Mouse (Mus musculus) inflammation-experienced regulatory T-cells, adult 6 months (primary cell): ENCODE data around the gene Nedd9. TPM values are rescaled to one million over a fixed set of nuclear protein-coding genes. Genes with fewer than 3 reads are reported as not detected.
A peak's percentile ranks its signal among the peaks of the same experiment; 100 is the strongest.

Source experiments
- ATAC-seq: one replicate; pipeline ENCODE4 v1.8.0; 2017
- polyA plus RNA-seq, 3 experiments: library from polyadenylated mRNA; unstranded; fragments of 100-300 nt; shearing (Covaris generic); gene quantifications; one replicate each; pipeline ENCODE4 v1.2.1; 2017

Nedd9 gene
- polyA plus RNA-seq, 3 experiments from 2014 or later, result 144 to 156 (median 153) TPM

DNA sequence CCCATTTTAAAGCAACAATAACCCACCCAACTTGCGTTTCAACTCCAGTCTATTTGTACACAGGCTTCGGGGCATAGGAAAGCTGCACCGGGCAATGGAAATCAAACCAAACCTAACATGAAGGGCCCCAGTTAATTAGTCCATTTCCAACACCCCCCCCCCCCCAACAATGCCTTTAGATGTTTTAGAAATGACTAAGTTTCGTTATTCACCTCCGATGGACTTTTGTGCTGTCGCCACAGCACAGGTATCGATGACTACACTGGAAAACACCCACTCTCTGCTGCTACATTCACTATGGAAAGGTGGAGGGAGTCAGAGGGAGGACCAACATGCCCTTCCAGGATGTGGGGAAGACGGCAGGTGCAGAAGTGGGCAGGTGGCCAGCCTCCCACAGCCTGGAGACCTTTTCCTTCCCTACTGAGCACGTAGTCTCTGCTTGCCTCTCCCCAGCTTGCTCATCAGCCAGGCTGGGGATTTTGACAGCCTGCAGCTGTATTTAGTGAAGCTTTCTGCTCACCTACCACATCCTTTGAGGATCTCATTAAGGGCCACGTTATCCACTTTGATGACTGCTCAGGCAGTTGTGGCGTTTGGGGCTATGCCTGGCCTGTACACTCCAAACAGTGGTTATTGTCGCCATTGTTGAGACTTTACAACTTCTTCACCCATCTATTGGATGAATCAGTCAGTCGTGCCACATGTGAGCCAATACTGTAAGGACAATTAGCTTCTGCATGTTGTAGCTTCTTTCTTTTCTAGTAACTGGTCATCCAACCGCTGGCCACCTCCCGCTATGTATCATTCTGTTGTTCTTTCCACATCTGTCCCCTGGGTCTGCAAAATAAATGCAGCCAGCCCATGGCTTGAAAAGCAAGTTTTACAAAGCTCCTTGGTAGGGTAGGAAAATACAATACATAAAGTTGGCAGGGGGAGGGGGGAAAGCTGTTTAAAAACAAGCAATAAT, 33.7 kb downstream of the Nedd9 start:
- peak; percentile 71 for ATAC-seq

DNA sequence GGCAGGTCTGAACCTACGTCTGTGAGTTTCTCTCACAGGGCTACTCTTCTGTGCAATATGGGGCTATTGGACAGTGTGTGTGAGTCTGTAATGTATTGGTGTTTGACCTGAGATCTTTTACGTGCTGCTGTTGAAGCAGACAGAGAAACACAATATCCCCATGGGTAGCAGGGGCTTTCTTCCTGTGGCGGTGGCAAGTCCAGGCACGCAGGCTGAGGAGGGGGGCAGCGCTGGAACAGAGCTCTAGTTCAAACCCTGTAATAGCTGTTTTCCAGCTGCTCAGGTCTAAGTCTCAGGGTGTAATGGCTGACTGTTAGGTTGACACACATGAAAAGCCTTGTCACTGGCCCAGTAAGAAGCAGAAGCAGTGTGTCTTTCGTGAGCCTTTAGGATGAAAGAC, 36.3 kb downstream of the Nedd9 start:
- ATAC-seq, result no peak

DNA sequence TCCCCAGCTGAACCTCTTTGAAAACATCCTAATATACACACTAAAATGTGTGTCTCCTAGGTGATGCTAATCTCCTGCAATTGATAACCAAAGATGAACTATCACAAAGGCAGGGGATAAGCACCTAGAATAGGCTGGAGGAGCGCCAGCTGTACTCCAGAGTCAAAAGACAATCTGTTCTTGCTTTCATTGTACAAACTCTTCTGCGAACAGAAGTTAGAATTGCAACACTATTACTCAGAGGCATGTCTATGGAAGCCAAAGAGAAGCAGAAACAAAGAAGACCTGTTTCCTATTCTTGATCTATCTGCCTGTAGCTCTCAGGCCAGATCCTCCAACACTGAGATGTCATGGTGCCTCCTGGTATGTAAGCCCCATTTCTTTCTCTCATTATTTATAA, 38.0 kb downstream of the Nedd9 start:
- ATAC-seq, result no peak

DNA sequence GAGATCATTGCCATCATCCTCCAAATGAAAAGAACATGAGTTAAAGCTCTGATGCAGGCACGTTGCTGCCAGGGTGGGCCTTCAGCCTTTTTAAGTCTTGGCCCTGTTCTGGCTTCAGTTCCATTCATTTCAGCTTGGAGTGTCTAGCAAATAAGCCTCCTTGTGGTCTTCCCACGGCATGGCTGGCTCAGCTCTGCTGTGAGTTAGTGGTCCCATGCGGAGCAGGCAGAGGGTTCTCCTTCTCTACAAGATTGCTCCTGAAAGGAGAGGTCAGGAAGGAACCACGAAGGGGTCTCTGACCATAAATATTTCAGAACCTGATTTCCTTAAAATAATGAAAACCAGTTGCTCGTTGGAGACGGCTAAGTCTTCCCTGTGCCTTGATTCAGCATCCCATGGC, 40.0 kb downstream of the Nedd9 start:
- ATAC-seq, result no peak

DNA sequence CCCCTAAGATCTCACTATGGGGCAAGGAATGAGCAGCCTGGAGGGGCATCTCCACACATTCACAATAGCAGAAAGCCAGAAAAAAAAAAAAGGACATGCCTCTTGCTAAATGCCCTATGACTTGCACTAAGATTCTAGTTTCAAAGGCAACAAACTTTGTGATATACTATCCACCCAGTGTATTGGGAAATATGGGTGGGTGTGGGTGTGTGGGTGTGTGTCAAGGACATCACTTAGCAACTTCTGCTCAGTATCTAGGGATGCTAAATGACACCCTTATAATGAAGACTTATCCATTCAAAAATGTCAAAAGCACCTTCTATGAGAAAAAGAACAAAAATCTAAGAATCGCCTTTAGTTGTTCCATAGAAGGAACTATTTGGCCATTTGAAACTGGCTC, 40.6 kb downstream of the Nedd9 start:
- ATAC-seq, result no peak

DNA sequence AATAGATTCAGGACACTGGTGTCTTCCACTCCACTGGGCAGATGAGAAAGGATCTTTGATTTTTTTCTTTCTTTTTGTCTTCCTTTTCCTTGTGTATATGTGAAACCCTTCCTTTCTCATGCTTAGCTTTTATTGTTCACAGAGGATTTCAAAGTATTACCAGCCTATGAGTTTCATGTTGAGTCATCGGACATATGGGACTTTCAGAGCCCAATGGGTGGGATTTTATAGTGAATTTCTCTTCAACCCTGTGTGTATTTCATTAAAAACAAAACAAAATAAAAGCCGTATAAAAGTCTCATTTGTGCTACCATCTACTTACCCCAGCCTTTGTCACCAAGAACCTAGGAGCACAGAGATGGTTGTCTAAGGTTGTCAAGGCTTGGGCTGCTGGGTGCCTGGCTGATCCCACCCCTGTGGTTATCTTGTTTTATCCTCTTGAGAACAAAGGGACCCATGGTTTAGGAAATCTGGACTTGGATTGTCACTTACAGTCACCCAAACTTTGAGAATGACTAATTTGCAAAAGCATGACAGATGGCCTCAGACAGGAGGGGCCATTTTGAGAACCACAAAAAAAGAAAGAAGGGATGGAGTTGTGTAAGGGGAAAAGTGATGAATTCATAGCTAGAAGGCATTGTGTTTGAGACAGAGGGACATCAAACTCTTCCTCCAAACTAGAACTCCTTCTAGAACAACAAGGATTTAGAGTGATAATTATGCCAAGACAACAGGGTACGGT, 41.9 kb downstream of the Nedd9 start:
- ATAC-seq, result no peak

DNA sequence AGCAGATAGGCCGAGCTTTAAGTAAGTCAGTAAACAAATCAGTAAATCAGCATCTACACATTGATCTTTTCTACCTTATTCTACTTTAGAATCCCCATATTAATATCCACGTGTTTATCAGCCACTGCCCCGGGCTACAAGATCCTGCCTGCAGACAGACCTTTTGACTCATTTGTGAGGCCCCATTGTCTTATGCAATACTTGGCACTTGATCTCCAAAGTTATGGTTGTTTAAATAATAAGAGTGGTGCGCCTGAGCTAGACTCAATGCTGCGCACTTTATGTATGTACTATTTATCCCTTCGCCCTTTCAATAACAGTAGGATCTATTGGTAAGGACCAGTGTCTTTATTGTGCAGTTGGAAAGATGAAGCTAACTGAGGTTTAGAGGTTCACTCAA, 42.9 kb downstream of the Nedd9 start:
- no peak for ATAC-seq

DNA sequence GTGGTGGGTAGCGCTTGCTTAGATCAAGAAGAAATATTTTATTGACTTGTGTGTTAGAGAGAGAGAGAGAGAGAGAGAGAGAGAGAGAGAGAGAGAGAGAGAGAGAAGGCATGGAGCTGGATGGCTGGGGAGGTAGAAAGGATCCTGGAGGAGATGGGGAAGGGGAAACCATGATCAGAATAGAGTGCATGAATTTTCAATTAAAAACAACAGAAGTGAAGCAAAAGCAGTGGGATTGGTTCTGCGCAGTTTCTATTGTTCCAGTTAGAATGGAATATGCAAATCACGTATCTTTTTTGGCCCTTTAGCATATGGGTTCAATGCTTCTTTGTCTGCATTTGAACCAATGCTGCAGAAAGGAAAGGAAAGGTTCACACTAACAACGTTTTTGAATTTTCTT, 45.0 kb downstream of the Nedd9 start:
- ATAC-seq, result no peak

DNA sequence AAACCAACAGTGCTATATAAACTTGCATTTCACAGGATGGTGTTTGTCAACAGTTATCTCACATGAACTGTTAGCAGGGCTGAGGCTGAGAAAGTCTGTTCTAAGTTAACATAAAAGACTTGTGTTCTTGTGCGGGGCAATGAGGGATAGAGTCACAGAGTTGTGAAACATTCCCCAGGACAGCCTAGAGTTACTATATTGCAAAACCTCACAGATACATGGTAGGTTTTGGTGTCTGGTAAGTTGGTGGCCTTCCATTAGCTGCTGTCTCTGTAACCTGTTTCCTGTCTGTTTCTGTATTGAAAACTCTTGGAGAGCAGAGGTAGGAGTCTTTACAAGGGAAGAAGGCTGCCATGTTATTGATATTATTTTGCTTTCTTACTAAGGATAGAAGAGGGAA, 47.0 kb downstream of the Nedd9 start:
- ATAC-seq, result no peak

DNA sequence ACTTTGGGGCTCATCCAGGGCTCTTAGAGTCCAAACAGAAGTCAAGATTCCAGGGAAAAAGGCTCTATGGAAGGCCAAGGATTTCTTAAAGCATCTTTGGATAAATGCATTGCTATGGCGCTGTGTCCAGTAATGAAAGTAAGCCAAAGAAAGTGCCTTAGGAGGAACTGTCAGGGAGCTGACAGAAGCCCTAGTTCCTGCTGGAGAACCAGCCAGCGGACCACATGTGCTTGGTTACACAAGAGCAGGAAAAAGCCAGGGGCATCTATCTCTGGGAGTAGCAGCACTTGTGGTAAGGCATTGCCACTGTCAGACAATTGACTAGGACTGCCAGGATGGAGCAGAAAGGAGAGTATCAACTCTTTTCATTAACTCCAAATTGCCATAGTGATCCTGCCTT, 49.8 kb downstream of the Nedd9 start:
- no peak for ATAC-seq

DNA sequence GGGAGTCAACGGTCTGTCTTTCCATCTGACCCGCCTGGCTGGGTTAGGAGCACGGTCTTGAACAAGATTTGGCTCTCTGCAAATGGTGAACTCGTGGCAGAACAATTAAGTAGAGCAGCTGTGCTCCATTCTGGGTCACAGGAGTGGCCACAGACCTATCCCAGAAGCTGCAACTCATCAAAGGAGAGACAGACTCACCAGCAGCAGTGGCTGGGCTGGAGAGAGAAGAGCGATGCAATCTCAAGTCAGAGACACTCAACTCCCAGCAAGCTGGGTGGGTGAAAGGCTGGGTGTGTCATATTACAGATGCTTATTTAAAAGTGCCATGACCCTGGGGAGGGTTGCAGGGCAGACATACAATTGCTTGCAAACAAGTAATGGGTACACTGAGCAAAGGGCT, 50.4 kb downstream of the Nedd9 start:
- ATAC-seq, result no peak

DNA sequence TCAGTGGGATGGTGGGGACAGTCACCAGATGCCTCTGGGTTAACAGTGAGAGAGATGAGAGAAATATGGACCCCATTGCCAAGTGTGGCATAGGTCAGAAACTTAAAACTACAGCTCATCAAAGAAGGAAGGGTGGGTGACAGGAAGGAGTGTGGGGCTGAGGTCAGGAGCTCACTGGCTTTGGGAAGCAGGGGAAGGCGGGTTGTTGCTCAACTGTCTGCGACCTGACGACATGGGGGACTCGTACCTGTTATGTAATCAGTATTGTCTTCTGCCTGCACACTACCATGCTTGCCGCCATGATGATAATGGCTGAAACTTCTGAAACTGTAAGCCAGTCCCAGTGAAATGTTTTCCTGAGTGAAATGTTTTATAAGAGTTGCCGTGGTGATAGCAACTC, 54.0 kb downstream of the Nedd9 start:
- ATAC-seq, result no peak

DNA sequence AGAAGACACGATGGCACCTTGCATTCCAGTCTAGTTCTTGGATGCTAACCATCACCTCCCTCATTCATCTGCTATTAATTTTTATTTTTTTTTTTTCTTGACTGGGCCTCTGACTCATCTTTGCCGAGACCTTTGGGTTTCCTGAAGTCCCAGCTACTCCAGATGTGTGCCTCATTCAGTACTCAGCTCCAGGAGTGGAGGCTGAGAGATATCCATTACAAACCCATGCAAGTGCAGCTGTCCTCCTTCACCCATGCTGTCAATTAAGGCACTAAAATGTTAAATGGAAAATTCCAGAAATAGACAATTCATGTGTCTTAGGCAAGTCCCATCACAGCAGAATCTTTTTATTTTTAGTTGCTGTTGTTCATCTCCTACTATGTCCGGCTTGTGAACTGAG, 55.4 kb downstream of the Nedd9 start:
- ATAC-seq, result no peak

DNA sequence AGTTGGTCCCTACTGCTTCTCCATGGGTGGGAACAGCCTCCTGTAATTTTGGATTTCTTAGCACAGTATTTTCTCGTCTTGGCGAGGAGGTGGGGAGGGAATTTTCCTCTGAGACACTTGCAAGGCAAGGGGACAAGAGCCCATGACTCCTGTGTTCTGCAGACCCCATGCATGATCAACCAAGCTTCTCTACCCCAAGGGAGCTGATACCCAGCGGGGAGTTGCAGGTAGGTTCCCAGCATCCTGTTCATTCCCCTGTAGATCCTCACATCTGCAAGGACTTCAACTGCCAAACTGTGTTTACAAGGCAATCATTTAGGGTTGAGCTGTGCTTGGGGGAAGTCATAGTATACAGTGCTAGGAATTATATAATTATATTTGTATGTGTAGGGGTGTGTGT, 60.1 kb downstream of the Nedd9 start:
- ATAC-seq, result no peak

DNA sequence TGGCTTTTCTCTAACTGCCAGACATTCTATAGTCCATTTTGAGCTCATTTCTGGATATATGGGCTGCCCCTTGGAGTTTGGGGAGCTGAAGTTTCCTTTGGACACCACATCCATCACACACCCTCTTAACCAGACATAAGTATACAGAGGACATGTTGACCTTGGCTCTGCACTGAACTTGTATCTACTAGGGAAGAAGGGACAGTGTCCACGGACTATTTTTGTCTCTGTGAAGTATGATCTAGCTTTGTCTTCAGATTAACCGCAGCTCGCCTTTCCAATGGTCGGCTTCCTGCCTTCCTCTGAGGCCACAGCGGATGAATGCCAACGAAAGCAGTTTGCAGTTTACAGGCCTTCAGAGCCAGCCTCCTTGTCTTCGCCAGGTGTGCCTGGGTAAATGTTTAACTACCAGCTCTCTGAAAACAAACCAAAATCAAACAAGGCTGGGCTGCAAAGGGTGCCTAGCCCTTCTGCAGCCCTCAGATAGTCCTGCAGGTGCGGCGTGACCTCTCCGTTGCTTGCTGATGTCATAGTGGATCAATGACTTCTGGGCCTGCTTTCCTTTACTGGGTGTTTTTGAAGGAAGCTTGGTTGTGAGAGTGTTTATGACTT, 63.6 kb downstream of the Nedd9 start:
- ATAC-seq, result no peak

DNA sequence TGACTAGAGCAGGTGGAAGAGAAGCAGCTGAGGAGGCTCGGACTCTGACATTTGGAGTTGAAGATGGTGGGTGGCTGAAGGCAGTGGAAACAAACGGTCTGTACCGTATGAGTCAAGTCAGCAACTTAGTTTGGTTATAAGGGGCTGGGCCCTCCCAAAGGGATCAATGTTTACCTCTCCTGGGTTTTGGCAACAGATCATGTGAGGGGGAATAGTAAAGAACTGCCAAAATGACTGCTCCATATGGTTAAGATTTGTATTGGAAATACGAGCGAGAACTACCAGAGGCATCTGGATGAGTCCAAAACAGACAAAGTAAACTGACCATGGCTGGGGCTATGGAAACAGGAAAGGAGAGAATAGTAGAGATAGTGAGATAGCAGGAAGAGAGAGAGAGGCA, 64.6 kb downstream of the Nedd9 start:
- no peak for ATAC-seq

DNA sequence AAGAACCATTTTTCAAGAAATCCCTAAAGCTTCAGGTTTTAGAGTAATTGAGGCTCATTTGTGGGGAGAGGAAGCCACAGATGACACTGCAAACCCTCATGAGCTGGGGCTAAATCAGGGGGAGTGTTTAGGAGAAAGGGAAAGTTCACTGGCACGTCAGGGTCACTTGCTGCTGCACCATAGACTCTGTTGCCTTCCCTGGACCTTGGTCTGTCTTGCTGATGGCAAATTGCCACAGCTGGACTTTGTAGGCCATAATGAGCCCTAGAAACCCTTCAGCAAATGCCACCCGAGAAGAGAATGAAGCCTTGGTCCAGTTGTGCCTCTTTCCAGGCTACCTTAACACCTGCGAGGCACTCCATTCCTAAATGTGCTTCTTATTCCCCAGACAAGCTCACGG, 66.8 kb downstream of the Nedd9 start:
- no peak for ATAC-seq

DNA sequence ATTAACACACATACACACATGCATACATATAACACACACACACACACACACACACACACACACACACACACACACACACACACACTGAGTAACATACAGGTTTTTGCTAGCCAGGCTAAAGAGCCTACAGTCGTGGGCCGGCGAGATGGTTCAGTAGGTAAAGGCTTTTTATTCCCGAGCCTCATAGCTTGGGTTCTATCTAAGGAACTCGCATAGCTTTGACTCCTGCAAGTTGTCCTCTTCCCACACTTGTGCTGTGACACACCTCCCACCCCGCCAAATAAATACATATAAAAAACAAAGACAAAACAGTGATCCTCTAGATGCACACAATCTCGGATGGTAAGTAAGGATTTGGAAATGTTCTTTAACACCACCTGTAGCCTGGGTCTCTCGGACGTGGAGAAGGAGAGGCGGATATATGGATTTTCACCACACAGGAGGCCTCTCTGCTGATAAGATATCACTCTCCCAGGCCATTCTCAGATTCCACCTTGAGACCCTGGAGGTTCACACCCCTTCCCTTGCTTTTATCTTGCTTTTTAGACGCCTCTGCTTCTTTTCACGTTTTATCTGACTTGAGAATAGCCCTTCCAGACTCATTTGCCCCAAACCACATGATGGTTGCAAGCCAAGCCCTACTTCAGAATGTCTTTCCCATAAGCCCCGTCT, 68.8 kb downstream of the Nedd9 start:
- ATAC-seq, result no peak

DNA sequence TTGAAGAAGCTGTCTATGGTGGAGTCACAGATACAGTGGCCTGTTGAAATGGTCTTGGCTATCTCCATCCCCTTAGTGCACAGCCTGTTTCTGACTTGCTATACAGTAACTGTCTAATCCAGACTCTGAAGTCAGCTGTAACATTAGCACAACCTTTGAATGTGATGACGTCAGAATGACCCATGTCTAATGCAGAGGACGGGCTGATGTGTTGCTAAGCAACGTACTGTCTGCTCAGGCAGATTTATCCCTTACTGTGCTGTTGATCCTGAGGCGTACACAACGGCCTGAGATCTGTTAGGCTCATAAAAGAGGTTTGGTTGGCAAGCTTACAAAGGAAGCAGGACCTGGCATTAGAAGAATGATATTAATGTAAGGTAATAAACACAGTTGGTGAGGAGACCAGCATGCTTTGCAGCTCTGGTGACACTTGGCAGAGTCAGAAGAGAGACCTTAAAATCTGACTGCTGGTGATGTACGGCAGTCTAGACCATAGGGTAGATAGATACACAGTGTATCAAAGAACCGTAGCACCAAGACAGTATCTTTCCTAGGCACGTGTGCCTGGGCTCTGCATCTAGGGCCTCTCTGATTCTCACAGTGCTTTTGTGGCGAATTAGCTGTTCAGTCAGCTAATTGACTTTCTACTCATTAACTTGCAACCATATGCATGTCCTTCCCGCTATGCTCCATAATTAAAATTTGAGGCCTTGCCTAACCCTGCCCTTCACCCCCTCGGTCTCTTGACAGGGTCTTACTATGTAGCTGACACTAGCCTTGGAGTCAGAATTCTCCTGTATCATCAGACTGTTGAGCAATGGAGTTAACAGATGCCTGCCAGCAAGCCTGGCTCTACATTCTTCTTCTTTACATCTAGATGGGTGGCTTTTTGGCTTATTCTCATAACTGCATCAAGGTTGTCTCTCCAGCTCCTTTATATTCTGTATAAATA, 70.8 kb downstream of the Nedd9 start:
- ATAC-seq, result no peak

DNA sequence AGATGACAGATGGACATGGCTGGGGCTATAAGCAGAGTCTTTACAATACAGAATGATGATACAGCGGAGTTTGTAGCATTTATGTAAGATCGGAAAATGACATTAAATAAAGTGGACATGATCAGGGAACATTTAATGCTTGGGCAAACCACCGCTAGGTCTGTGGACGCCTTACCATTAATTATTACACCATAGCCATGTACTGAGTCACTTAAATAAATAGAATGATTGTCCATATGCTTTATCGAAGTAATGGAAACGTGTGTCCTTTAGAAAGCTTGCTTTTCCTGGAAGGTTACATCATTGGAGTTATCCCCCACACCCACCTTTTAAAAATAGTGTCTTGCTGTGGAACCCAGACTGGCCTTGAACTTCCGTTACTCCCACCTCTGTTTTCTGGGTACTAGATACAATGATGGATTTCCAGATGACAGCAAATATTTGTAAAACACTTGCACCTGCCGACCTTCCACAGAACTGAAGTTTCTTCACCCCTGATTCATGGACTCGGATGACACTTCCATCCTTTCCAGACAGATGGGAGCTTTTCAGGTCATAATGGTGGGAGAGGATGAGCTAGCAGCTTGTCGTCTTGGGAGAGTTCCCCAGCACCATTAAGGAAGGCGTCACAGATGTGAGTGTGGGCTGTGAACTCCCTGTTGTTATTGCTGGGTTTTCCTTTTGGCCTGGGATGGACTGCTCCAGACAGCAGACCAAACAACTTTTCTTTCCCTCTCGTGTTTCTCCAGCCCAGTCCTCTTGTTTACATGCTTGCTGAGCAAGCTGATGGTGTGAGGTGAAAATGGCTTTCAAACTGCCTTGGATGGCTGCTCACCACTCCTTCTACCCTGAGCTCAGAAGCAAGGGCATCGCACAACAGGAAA, 76.7 kb downstream of the Nedd9 start:
- ATAC-seq, result no peak

DNA sequence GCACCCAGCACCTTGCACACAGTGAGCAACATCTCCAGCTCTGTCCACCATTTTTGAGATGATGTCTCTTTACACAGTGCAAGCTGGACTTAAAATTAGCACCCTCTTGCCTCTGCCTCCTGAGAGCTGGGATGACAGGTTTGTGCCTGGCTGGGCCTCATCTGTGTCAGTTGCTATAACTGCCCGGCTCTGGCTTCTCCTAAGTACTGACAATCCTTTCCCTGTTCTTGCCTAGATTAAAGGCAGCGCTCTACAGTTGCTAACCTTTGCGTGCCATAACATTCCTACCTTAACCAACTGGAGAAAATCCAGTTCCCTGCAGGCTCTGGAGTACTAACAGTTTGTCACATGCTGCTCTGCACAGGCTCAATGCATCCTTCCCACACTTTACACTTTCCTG, 77.9 kb downstream of the Nedd9 start:
- no peak for ATAC-seq
